Mouse (Mus musculus) hindbrain, embryonic 16.5 days (tissue): ENCODE data around the gene Prss42. TPM values are rescaled to one million over a fixed set of nuclear protein-coding genes. Genes with fewer than 3 reads are reported as not detected.
"Not testable (repeated sequence)": the region's sequence is repeated elsewhere in the genome, so short reads cannot be mapped to it uniquely, and the experiment has no call there.

ENCODE experiments used
- ATAC-seq: fragments of 200-750 bp; cut with Nextera tagmentation; 2 replicates; pipeline ENCODE4 v1.8.0; 2017; ENCODE audit warnings: moderate TSS enrichment, moderate library complexity
- H3K27ac ChIP-seq: fragments of 300-500 bp; sonication (generic); 2 replicates; pipeline ENCODE4 v1.5.1; 2014; ENCODE audit warnings: low read depth, mild to moderate bottlenecking, control low read depth, low read length, moderate library complexity
- H3K27me3 ChIP-seq: fragments of 300-500 bp; sonication (generic); replicated peaks from 2 replicates; pipeline ENCODE4 v1.6.1; 2014; ENCODE audit warnings: low read length; ENCODE audit not compliant: control insufficient read depth, insufficient read depth
- H3K36me3 ChIP-seq: fragments of 300-500 bp; sonication (generic); 2 replicates; pipeline ENCODE4 v1.6.1; 2014; ENCODE audit warnings: mild to moderate bottlenecking, low read length, moderate library complexity, mixed read lengths; ENCODE audit not compliant: control insufficient read depth, insufficient read depth
- H3K4me1 ChIP-seq: fragments of 300-500 bp; sonication (generic); 2 replicates; pipeline ENCODE4 v1.6.1; 2014; ENCODE audit warnings: low read depth, low read length; ENCODE audit not compliant: control insufficient read depth, insufficient read depth
- H3K4me2 ChIP-seq: fragments of 300-500 bp; sonication (generic); 2 replicates; pipeline ENCODE4 v1.6.1; 2014; ENCODE audit warnings: mild to moderate bottlenecking, low read length, control low read depth, moderate library complexity
- H3K4me3 ChIP-seq: fragments of 300-500 bp; sonication (generic); 2 replicates; pipeline ENCODE4 v1.5.1; 2014; ENCODE audit warnings: mild to moderate bottlenecking, low read length, control low read depth, moderate library complexity
- H3K9ac ChIP-seq: fragments of 300-500 bp; sonication (generic); 2 replicates; pipeline ENCODE4 v1.6.1; 2014; ENCODE audit warnings: low read depth, mild to moderate bottlenecking, control low read depth, low read length, moderate library complexity
- H3K9me3 ChIP-seq: fragments of 300-500 bp; sonication (generic); 2 replicates; pipeline ENCODE4 v1.6.1; 2014; ENCODE audit warnings: mild to moderate bottlenecking, low read length, moderate library complexity; ENCODE audit not compliant: control insufficient read depth
- WGBS: fragments of 180-500 bp; shearing (Covaris S2); extraction: QIAGEN DNeasy Blood & Tissue Kit; methylation state at CpG from one replicate; pipeline ENCODE4 v1.1.7; 2014; 5-methylcytosine and 5-hydroxymethylcytosine counted together
- polyA plus RNA-seq: library from polyadenylated mRNA; unstranded; fragments of >200 nt; fragmentation: Nextera tagmentation; extraction: Ambion mirVana; gene quantifications from 2 replicates; pipeline ENCODE4 v1.2.1, GENCODE M21; 2015

The Prss42 gene
- polyA plus RNA-seq, 1 experiment from 2014 or later = not detected

GRCm38 (mm10) chr9:110813789-110814188, 15.8 kb downstream of the Prss42 start, which contains the start of gene Prss44:
Gene Prss44, plus strand, starts transcription at chr9:110813994.
- Histone ChIP-seq H3K9ac (no peak within 1 kb of the TSS), H3K4me3 (no peak within 1 kb of the TSS), H3K4me2 (no peak within 1 kb of the TSS), H3K36me3 (no peaks in the 10 kb centered on the region), H3K4me1 (no peaks in the 10 kb centered on the region), H3K27me3 (no peaks in the 10 kb centered on the region), H3K27ac (no peak within 1 kb of the TSS), H3K9me3 (no peaks in the 10 kb centered on the region)
- no peak for ATAC-seq
- WGBS = 57% methylated on average over 18 of the region's 18 CpGs

GRCm38 (mm10) chr9:110820546-110820945, 22.6 kb downstream of the Prss42 start:
- not testable (repeated sequence) for H3K9ac ChIP-seq, H3K4me1 ChIP-seq, H3K4me3 ChIP-seq, H3K36me3 ChIP-seq, H3K4me2 ChIP-seq, H3K27me3 ChIP-seq, ATAC-seq, H3K27ac ChIP-seq, H3K9me3 ChIP-seq

- Histone ChIP-seq H3K9ac (no peak overlapping the region), H3K4me3 (no peak overlapping the region), H3K36me3 (no peaks in the 10 kb centered on the region), H3K9me3 (no peaks in the 10 kb centered on the region), H3K4me1 (no peaks in the 10 kb centered on the region), H3K27ac (no peak overlapping the region), H3K4me2 (no peak overlapping the region), H3K27me3 (no peaks in the 10 kb centered on the region)
- ATAC-seq = no peak
- WGBS = 82% methylated on average over 7 of the region's 7 CpGs
These were observed 23.5 kb downstream of the Prss42 start for GRCm38 (mm10) chr9:110821436-110821835.

GRCm38 (mm10) chr9:110825426-110825825, 27.5 kb downstream of the Prss42 start:
- no peak for ATAC-seq
- 75% methylated on average over 4 of the region's 4 CpGs for WGBS
- Histone ChIP-seq H3K4me2 (no peak overlapping the region), H3K27ac (no peak overlapping the region), H3K4me3 (no peak overlapping the region), H3K9ac (no peak overlapping the region), H3K4me1 (no peaks in the 10 kb centered on the region), H3K36me3 (no peaks in the 10 kb centered on the region), H3K27me3 (no peaks in the 10 kb centered on the region), H3K9me3 (no peaks in the 10 kb centered on the region)

- Histone ChIP-seq H3K4me1 (no peaks in the 10 kb centered on the region), H3K36me3 (no peaks in the 10 kb centered on the region), H3K27me3 (no peaks in the 10 kb centered on the region), H3K27ac (no peak overlapping the region), H3K9me3 (no peaks in the 10 kb centered on the region), H3K4me2 (no peak overlapping the region), H3K9ac (no peak overlapping the region), H3K4me3 (no peak overlapping the region)
- WGBS = 75% methylated on average over 7 of the region's 7 CpGs
- no peak for ATAC-seq
These were observed 27.9 kb downstream of the Prss42 start for GRCm38 (mm10) chr9:110825832-110826231.

GRCm38 (mm10) chr9:110826390-110826789, 28.4 kb downstream of the Prss42 start, which contains the start of gene Prss43:
Gene Prss43, plus strand, starts transcription at chr9:110826690.
- Histone ChIP-seq H3K4me1 (no peaks in the 10 kb centered on the region), H3K27me3 (no peaks in the 10 kb centered on the region), H3K36me3 (no peaks in the 10 kb centered on the region), H3K27ac (no peak within 1 kb of the TSS), H3K4me2 (no peak within 1 kb of the TSS), H3K4me3 (no peak within 1 kb of the TSS), H3K9ac (no peak within 1 kb of the TSS), H3K9me3 (no peaks in the 10 kb centered on the region)
- no peak for ATAC-seq
- WGBS = 86% methylated on average over 3 of the region's 3 CpGs

GRCm38 (mm10) chr9:110833021-110833420, 35.1 kb downstream of the Prss42 start:
- no peak overlapping the region for H3K4me3 ChIP-seq
- H3K9me3 ChIP-seq = no peaks in the 10 kb centered on the region
- 80% methylated on average over 5 of the region's 5 CpGs for WGBS

DNA sequence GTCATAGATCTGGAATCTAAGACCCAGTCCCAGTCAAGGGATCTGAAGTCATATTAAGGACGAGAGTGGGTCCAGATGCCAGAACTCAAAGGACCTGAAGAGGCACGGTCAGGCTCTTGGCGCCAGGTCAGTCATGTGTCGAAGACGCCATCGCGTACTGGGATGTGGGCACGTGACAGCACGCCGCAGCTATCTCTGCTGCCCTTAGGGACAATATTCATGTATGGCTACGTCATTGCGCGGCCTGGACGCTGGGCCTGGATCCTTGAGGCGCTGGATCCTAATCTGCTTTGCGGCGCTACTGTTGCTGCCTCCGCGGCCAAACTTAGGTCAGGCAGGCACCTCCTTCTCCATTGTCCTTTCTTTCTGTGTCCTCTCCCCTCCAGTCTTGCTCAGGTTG, 36.4 kb downstream of the Prss42 start, which contains the start of gene Prss45:
Gene Prss45 (plus strand): TSS at position 178 of the 400 bp plus-strand sequence.
- 81% methylated on average over 19 of the region's 19 CpGs for WGBS
- Histone ChIP-seq H3K9ac (no peak within 1 kb of the TSS), H3K4me2 (no peak within 1 kb of the TSS), H3K4me3 (no peak within 1 kb of the TSS), H3K36me3 (no peaks in the 10 kb centered on the region), H3K4me1 (no peaks in the 10 kb centered on the region), H3K9me3 (no peaks in the 10 kb centered on the region), H3K27ac (no peak within 1 kb of the TSS), H3K27me3 (no peaks in the 10 kb centered on the region)
- ATAC-seq = no peak

More at GRCm38 (mm10) chr9:110833021-110833420, 35.1 kb downstream of the Prss42 start:
- Histone ChIP-seq H3K9ac (no peak overlapping the region), H3K4me1 (no peaks in the 10 kb centered on the region), H3K4me2 (no peak overlapping the region), H3K36me3 (no peaks in the 10 kb centered on the region), H3K27ac (no peak overlapping the region), H3K27me3 (no peaks in the 10 kb centered on the region)
- no peak for ATAC-seq

- WGBS = 40% methylated on average over 10 of the region's 10 CpGs
- ATAC-seq = no peak
- H3K4me2 ChIP-seq = no peak overlapping the region
These were observed 37.0 kb downstream of the Prss42 start for GRCm38 (mm10) chr9:110834961-110835360.

GRCm38 (mm10) chr9:110836112-110836511, 38.1 kb downstream of the Prss42 start:
- no peak overlapping the region for H3K4me3 ChIP-seq
- no peak overlapping the region for H3K9ac ChIP-seq
- no peaks in the 10 kb centered on the region for H3K27me3 ChIP-seq
- H3K27ac ChIP-seq = no peak overlapping the region
- WGBS = 54% methylated on average over 2 of the region's 2 CpGs
- H3K36me3 ChIP-seq = no peaks in the 10 kb centered on the region
- H3K9me3 ChIP-seq = no peaks in the 10 kb centered on the region
- H3K4me2 ChIP-seq = no peak overlapping the region
- ATAC-seq = no peak
- no peaks in the 10 kb centered on the region for H3K4me1 ChIP-seq

More at GRCm38 (mm10) chr9:110834961-110835360, 37.0 kb downstream of the Prss42 start:
- Histone ChIP-seq H3K4me3 (no peak overlapping the region), H3K4me1 (no peaks in the 10 kb centered on the region), H3K27me3 (no peaks in the 10 kb centered on the region), H3K9ac (no peak overlapping the region), H3K9me3 (no peaks in the 10 kb centered on the region), H3K27ac (no peak overlapping the region), H3K36me3 (no peaks in the 10 kb centered on the region)
